Mouse (Mus musculus) retina, postnatal 1 day (tissue): ENCODE data around the gene Egfl8.

Experiments
- DNase-seq: peaks from one replicate; pipeline ENCODE4 v3.0.0-alpha.2; 2012

The Egfl8 gene

GRCm38 (mm10) chr17:34569919-34570318 lies 45.9 kb downstream of the Egfl8 start:
- no peak for DNase-seq

DNA sequence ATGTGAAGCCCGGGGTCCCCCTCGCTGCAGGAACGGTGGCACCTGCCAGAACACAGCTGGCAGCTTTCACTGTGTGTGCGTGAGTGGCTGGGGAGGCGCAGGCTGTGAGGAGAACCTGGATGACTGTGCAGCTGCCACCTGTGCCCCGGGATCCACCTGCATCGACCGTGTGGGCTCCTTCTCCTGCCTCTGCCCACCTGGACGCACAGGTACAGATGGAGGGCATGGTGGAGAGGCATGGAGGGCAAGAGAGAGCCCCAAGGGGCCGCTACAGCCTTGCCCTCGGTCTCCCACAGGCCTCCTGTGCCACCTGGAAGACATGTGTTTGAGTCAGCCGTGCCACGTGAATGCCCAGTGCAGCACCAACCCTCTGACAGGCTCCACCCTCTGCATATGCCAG lies 47.4 kb downstream of the Egfl8 start:
- no peak for DNase-seq

DNA sequence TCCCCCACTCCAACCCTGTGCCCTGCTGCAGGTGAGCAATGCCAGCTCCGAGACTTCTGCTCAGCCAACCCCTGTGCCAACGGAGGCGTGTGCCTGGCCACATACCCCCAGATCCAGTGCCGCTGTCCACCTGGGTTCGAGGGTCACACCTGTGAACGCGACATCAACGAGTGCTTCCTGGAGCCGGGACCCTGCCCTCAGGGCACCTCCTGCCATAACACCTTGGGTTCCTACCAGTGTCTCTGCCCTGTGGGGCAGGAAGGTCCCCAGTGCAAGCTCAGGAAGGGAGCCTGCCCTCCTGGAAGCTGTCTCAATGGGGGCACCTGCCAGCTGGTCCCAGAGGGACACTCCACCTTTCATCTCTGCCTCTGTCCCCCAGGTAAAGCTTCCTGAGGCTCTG lies 48.5 kb downstream of the Egfl8 start:
- no peak for DNase-seq

- no peak for DNase-seq
These were observed 51.0 kb downstream of the Egfl8 start for GRCm38 (mm10) chr17:34564796-34565195.

DNA sequence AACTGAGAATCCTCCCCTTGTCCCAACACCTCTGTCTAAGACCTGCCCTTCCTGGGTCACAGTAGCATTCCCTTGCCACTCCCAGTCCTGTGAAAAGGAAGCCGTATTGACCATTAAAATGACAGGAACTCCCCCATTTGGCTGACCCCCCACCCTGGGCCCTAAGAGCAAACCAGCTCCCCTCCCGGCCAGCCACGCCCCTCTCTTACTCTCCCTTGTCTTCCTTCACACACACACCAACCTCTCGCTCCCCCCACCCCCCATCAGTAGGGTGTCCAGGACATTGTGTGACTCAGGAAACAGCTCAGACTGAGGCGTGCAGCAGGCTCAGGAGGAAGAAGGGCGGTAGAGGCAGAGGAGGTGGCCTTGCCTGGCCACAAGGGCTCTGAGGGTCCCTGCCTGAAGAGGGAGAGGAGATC lies 51.8 kb downstream of the Egfl8 start, which contains the start of gene Notch4:
Gene Notch4, plus strand, starts transcription at position 266 of the 419 bp plus-strand sequence.
- peak; percentile 13 for DNase-seq

- DNase-seq: no peak
These were observed 52.4 kb downstream of the Egfl8 start for GRCm38 (mm10) chr17:34563354-34563753.
